Mouse (Mus musculus): ENCODE measurements around the gene Hif3a. TPM values are rescaled to one million over a fixed set of nuclear protein-coding genes. Genes with fewer than 3 reads are reported as not detected.

Hif3a gene
- polyA plus RNA-seq, 1 experiment = 6.9 TPM

DNA sequence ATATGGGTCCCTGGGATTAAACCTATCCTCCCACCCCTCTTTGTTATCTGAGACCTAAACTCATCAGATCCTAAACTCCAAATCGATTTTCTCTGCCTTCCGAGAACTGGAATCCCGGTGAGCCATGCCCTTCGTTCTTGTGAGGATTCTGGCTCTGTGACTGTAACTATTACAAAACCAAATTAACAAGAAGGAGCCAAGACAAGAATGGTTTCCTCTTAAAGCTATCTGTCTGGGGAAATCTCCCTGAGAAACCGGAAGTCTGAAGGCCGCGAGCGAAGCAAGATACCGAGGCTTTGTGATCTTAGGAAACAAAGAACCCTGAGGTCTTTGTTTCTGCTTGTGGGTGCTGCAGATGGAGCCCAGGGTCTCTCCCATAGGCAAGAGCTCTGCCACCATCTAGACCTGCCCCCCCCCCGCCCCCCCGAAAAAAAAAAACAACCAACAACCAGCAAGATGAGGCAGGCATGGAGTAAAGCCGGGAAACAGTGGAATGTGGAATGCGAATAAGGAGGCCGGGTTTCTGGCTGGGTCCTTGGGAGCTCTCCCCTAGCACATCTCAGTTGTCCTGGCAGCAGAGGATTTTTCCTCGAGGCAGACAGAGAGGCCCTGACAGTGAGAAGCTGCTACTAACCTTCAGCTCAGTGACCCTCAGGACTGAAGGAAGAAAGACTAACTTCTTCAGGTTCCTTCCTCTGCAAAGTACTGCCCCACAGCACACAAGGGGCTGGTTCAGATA is 72.1 kb downstream of the Hif3a start:
- no peaks in the 10 kb centered on the region for H3K36me3 ChIP-seq (ENCODE audit: control insufficient read depth, insufficient read depth, low read length)
- TF ChIP-seq POLR2A (IDR thresholded peaks at IDR 0.05; ENCODE audit: control insufficient read depth, low read depth, low read length) = no peak
- TF ChIP-seq CTCF (IDR thresholded peaks at IDR 0.05; ENCODE audit: control insufficient read depth, insufficient read depth, insufficient replicate concordance, low read depth, low read length) = no peak
- no peak overlapping the region for H3K4me3 ChIP-seq (ENCODE audit: control insufficient read depth, low read depth, low read length)
- peak overlapping the region; percentile 50; the same call in 1 of the 2 replicates for H3K27ac ChIP-seq (ENCODE audit: control insufficient read depth, insufficient read depth, low read depth, low read length)
- H3K4me1 ChIP-seq (ENCODE audit: control insufficient read depth, insufficient read depth, low read length) = peaks cover 19% of the 10 kb centered on the region
- H3K27me3 ChIP-seq (ENCODE audit: control insufficient read depth, insufficient read depth, low read length) = no peaks in the 10 kb centered on the region

DNA sequence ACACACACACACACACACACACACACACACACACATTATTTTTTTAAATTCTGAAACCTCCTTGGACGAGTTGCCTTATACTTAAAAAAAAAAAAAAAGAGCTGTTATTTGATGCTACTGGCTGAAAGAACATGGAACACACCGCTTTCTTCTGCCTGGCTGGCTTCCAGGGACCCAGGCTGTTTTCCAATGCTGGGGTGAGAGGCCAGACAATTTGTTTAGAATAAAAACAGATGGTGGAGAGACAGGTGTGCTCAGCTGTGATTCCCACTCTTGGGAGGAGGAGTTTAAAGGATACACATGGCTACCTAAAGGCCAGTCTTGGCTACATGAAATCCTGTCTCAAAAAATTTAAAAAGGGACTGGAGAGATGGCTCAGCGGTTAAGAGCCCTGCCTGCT is 73.8 kb downstream of the Hif3a start:
- Histone ChIP-seq H3K27ac (ENCODE audit: control insufficient read depth, insufficient read depth, low read depth, low read length) (no peak overlapping the region), H3K4me3 (ENCODE audit: control insufficient read depth, low read depth, low read length) (no peak overlapping the region), H3K36me3 (ENCODE audit: control insufficient read depth, insufficient read depth, low read length) (no peaks in the 10 kb centered on the region), H3K27me3 (ENCODE audit: control insufficient read depth, insufficient read depth, low read length) (no peaks in the 10 kb centered on the region), H3K4me1 (ENCODE audit: control insufficient read depth, insufficient read depth, low read length) (peaks cover 17% of the 10 kb centered on the region)
- TF ChIP-seq CTCF (IDR thresholded peaks at IDR 0.05; ENCODE audit: control insufficient read depth, insufficient read depth, insufficient replicate concordance, low read depth, low read length) (no peak), POLR2A (IDR thresholded peaks at IDR 0.05; ENCODE audit: control insufficient read depth, low read depth, low read length) (no peak)

DNA sequence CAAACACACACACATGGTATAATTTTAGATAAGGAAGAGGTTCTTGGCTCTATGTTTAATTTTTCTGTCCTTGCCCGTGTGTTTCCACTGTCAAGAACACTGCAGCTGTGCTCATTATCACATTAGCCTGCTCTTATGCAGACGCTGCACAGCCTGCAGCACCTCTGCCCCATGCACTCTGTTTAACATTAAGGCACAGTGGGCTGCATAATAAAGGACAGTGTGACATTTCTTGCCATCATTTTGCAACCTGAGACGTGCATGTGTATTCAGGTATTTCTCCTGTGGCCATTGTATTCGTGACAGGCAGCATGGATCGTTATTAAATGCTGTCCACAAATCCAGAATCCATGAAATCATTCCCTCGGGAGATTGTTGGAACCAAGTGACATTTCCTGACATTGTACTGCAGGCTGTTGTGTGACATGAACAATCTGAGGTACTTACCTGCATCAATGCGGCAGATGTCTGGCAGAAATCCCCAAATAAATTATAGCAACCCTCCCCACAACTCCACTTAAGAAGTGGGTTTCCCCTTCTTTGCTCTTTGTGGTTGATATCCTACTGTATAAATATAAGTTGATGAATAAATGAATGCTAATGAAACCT is 74.6 kb downstream of the Hif3a start:
- TF ChIP-seq POLR2A (IDR thresholded peaks at IDR 0.05; ENCODE audit: control insufficient read depth, low read depth, low read length) (no peak), CTCF (IDR thresholded peaks at IDR 0.05; ENCODE audit: control insufficient read depth, insufficient read depth, insufficient replicate concordance, low read depth, low read length) (no peak)
- Histone ChIP-seq H3K27ac (ENCODE audit: control insufficient read depth, insufficient read depth, low read depth, low read length) (no peak overlapping the region), H3K36me3 (ENCODE audit: control insufficient read depth, insufficient read depth, low read length) (no peaks in the 10 kb centered on the region), H3K4me3 (ENCODE audit: control insufficient read depth, low read depth, low read length) (no peak overlapping the region), H3K4me1 (ENCODE audit: control insufficient read depth, insufficient read depth, low read length) (peaks cover 19% of the 10 kb centered on the region), H3K27me3 (ENCODE audit: control insufficient read depth, insufficient read depth, low read length) (no peaks in the 10 kb centered on the region)

DNA sequence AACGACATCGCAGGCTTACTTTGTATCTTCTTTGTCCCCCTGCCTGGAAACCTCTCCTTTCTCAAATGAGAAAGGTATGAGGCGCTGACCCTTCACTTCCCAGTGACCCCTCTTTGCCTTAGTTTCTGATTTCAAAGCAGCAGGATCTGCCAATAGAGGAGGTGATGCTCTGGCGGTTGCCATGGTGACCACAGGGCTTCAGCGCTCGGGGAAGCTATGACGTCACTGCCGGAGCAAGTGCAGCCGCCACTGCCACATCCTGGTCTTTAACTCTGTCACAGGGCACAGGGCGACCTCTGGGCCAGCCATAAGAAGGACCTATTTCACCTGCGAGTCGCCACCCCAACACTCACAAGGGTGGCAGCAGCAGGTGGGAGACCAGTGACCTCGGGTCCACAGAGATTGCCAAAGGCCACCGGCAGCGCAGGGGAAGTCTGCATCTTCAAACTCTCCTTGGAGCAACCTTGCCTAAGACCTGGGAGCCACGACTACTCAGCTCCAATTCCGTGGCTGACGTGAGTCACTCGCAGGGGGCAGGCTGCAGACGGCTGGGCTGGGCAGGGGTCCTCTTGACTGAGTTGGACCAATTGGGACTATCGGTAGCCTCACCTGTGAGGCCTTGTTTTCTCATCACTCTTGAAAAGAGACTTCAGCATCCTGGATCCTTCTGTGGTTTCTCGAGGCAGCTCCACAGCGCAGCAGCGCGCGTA is 79.2 kb downstream of the Hif3a start, which contains the start of gene Gm42372:
Gm42372 (plus strand) TSS at position 228 of the 710 bp plus-strand sequence.
- Histone ChIP-seq H3K4me1 (ENCODE audit: control insufficient read depth, insufficient read depth, low read length) (peaks cover 7% of the 10 kb centered on the region), H3K4me3 (ENCODE audit: control insufficient read depth, low read depth, low read length) (peak within 1 kb of the TSS; percentile 86), H3K27ac (ENCODE audit: control insufficient read depth, insufficient read depth, low read depth, low read length) (peak within 1 kb of the TSS; percentile 34), H3K36me3 (ENCODE audit: control insufficient read depth, insufficient read depth, low read length) (no peaks in the 10 kb centered on the region), H3K27me3 (ENCODE audit: control insufficient read depth, insufficient read depth, low read length) (no peaks in the 10 kb centered on the region)
- TF ChIP-seq CTCF (IDR thresholded peaks at IDR 0.05; ENCODE audit: control insufficient read depth, insufficient read depth, insufficient replicate concordance, low read depth, low read length) (no peak), POLR2A (IDR thresholded peaks at IDR 0.05; ENCODE audit: control insufficient read depth, low read depth, low read length) (peak; percentile 56; the same call in 1 of the 2 replicates)

Other genes with a start within 250 kb of the Hif3a start
- gene Strn4, start 246.5 kb downstream of the Hif3a start, polyA plus RNA-seq (2012; rRNA removed) = 130 and 147 TPM in 2 replicates
- gene Fkrp, start 245.7 kb downstream of the Hif3a start, polyA plus RNA-seq (2012; rRNA removed) = 3.4 and 3.6 TPM in 2 replicates
- gene Prkd2, start 219.5 kb downstream of the Hif3a start, polyA plus RNA-seq (2012; rRNA removed) = 2.8 and 4.5 TPM in 2 replicates
- 30.7 and 31.2 TPM in 2 replicates for gene Dact3, start 187.1 kb downstream of the Hif3a start, polyA plus RNA-seq (2012; rRNA removed)
- 9.5 and 10.3 TPM in 2 replicates for gene Gng8, start 170.6 kb downstream of the Hif3a start, polyA plus RNA-seq (2012; rRNA removed)
- gene Ptgir, start 155.9 kb downstream of the Hif3a start, polyA plus RNA-seq (2012; rRNA removed) = 0.20 and 0.26 TPM in 2 replicates
- 433 and 509 TPM in 2 replicates for gene Calm3, start 138.3 kb downstream of the Hif3a start, polyA plus RNA-seq (2012; rRNA removed)
- 34.2 and 41.6 TPM in 2 replicates for gene Pnmal2, start 117.7 kb downstream of the Hif3a start, polyA plus RNA-seq (2012; rRNA removed)
- 7.6 and 7.8 TPM in 2 replicates for gene Pnmal1, start 102.7 kb downstream of the Hif3a start, polyA plus RNA-seq (2012; rRNA removed)
- gene Gm42372, start 79.3 kb downstream of the Hif3a start, polyA plus RNA-seq (2012; rRNA removed) = 1.8 and 2.4 TPM in 2 replicates
- 1.6 TPM in 2 replicates for gene Ccdc8, start 69.7 kb downstream of the Hif3a start, polyA plus RNA-seq (2012; rRNA removed)
- 80.7 and 84.7 TPM in 2 replicates for gene Ppp5c, start 34.5 kb downstream of the Hif3a start, polyA plus RNA-seq (2012; rRNA removed)
- gene Psg16, start 11.6 kb upstream of the Hif3a start, polyA plus RNA-seq (2012; rRNA removed) = 0.16 and 0.19 TPM in 2 replicates
- gene Ceacam3, start 87.9 kb upstream of the Hif3a start, polyA plus RNA-seq (2012; rRNA removed) = 0.20 and 0.41 TPM in 2 replicates
- gene Psg29, start 141.1 kb upstream of the Hif3a start, polyA plus RNA-seq (2012; rRNA removed) = 0.19 TPM in 1 of 2 replicates, not detected in the other

All from testis, adult 2 months (tissue).